Mouse (Mus musculus) forelimb bud, embryonic 11.5 days (tissue): ENCODE results near the gene Col4a4.

Experiments used
- DNase-seq: peaks from one replicate; pipeline ENCODE4 v3.0.0-alpha.2; 2012; ENCODE audit warnings: low read depth, low spot score

Gene Col4a4

GRCm38 (mm10) chr1:82414434-82415045, 172.1 kb downstream of the Col4a4 start:
- no peak for DNase-seq

- no peak for DNase-seq
These were observed 174.6 kb downstream of the Col4a4 start for GRCm38 (mm10) chr1:82412085-82412484.

- no peak for DNase-seq
These were observed 175.1 kb downstream of the Col4a4 start for GRCm38 (mm10) chr1:82411521-82411920.

- no peak for DNase-seq
These were observed 176.1 kb downstream of the Col4a4 start for GRCm38 (mm10) chr1:82410548-82410947.

- DNase-seq = no peak
These were observed 177.4 kb downstream of the Col4a4 start for GRCm38 (mm10) chr1:82409271-82409670.

- no peak for DNase-seq
These were observed 178.9 kb downstream of the Col4a4 start for GRCm38 (mm10) chr1:82407786-82408185.
